Mouse (Mus musculus) forebrain, embryonic 16.5 days (tissue): Measurements from ENCODE around the gene Atp2c2. TPM values are rescaled to one million over a fixed set of nuclear protein-coding genes. Genes with fewer than 3 reads are reported as not detected.

Source experiments
- ATAC-seq: fragments of 200-750 bp; cut with Nextera tagmentation; 2 replicates; pipeline ENCODE4 v1.8.0; 2017; ENCODE audit warnings: mild to moderate bottlenecking, moderate library complexity
- H3K27ac ChIP-seq: fragments of 300-500 bp; sonication (generic); 2 replicates; pipeline ENCODE4 v1.5.1; 2014; ENCODE audit warnings: low read length, control low read depth
- H3K27me3 ChIP-seq: fragments of 300-500 bp; sonication (generic); replicated peaks from 2 replicates; pipeline ENCODE4 v1.6.1; 2014; ENCODE audit warnings: low read length; ENCODE audit not compliant: control insufficient read depth, insufficient read depth
- H3K36me3 ChIP-seq: fragments of 300-500 bp; sonication (generic); 2 replicates; pipeline ENCODE4 v1.6.1; 2014; ENCODE audit not compliant: control insufficient read depth, insufficient read depth
- H3K4me1 ChIP-seq: fragments of 300-500 bp; sonication (generic); replicated peaks from 2 replicates; pipeline ENCODE4 v1.6.1; 2014; ENCODE audit warnings: low read length; ENCODE audit not compliant: control insufficient read depth, insufficient read depth
- H3K4me2 ChIP-seq: fragments of 300-500 bp; sonication (generic); 2 replicates; pipeline ENCODE4 v1.6.1; 2014; ENCODE audit warnings: mild to moderate bottlenecking, low read length, control low read depth
- H3K4me3 ChIP-seq: fragments of 300-500 bp; sonication (generic); replicated peaks from 2 replicates; pipeline ENCODE4 v1.5.1; 2014; ENCODE audit warnings: mild to moderate bottlenecking, low read length, control low read depth
- H3K9ac ChIP-seq: fragments of 300-500 bp; sonication (generic); replicated peaks from 2 replicates; pipeline ENCODE4 v1.6.1; 2014; ENCODE audit warnings: low read depth, low read length, control low read depth
- H3K9me3 ChIP-seq: fragments of 300-500 bp; sonication (generic); 2 replicates; pipeline ENCODE4 v1.6.1; 2016; ENCODE audit warnings: low read length; ENCODE audit not compliant: control insufficient read depth
- WGBS: fragments of 180-500 bp; shearing (Covaris S2); extraction: QIAGEN DNeasy Blood & Tissue Kit; methylation state at CpG from one replicate; pipeline ENCODE4 v1.1.7; 2014; 5-methylcytosine and 5-hydroxymethylcytosine counted together
- polyA plus RNA-seq: library from polyadenylated mRNA; unstranded; fragments of >200 nt; fragmentation: Nextera tagmentation; extraction: Ambion mirVana; gene quantifications from 2 replicates; pipeline ENCODE4 v1.2.1, GENCODE M21; 2015

The Atp2c2 gene
- polyA plus RNA-seq, 1 experiment from 2014 or later, result 0.06 TPM

DNA sequence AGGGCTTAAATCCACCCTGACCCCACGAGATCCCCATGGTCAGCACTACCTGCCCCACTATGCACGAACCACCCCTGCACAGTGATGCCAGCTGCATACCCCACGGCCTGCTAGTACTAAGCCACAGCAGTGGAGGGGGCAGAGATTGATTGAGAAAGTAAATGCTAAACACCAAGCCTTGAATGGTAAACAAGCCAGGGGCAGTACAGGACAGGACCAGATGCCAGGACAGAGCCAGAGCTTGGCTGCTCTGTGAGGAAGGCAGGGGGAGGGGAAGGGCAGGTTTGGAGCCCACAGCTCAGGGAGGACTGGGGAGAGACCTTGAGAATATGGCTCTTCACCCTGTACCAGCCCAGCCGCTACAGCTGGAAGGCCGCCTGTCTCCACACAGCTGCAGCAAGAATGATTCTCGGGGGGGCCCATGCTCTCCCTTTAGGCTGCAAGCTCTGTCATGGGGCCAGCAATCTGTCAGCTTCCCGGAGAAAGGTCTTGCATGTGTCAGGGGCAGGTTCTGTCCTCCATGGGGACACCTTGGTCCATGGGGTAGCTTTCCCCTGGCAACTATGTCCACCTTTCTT lies 76.9 kb downstream of the Atp2c2 start:
- H3K4me2 ChIP-seq, result no peak overlapping the region
- WGBS, result 91% methylated on average over 7 of the region's 7 CpGs
- H3K9ac ChIP-seq, result no peak overlapping the region
- no peak for ATAC-seq
- H3K4me3 ChIP-seq, result no peak overlapping the region
- H3K27me3 ChIP-seq, result no peaks in the 10 kb centered on the region; the same call in 1 of the 2 replicates
- H3K4me1 ChIP-seq, result peaks cover 14% of the 10 kb centered on the region
- no peaks in the 10 kb centered on the region for H3K9me3 ChIP-seq
- H3K36me3 ChIP-seq, result no peaks in the 10 kb centered on the region
- no peak overlapping the region for H3K27ac ChIP-seq

DNA sequence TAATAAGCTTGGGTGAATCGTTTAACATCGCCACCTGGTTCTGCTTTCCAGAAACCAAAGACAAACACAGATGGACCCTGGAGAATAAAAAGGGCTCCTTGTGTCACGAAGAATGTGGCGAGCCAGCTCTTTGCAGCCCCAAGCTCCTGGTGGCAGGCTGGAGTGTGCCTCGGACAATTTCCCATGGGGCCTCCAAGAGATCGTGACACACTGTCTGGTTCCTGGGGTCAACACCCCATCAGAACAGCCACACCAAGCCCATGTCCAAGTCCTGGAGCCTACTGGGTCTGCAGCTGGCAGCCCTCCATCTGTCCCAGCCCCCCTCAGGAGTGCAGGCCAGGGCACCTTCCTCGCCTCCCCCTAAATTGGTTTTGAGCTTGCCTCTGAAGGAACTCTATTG lies 78.0 kb downstream of the Atp2c2 start:
- Histone ChIP-seq H3K9me3 (no peaks in the 10 kb centered on the region), H3K36me3 (no peaks in the 10 kb centered on the region), H3K4me2 (peak overlapping the region; percentile 85), H3K27ac (peak overlapping the region; percentile 72), H3K27me3 (no peaks in the 10 kb centered on the region; the same call in 1 of the 2 replicates), H3K4me3 (peak overlapping the region; percentile 65), H3K4me1 (peaks cover 14% of the 10 kb centered on the region), H3K9ac (peak overlapping the region; percentile 83)
- WGBS, result 13% methylated on average over 7 of the region's 7 CpGs
- ATAC-seq, result no peak

DNA sequence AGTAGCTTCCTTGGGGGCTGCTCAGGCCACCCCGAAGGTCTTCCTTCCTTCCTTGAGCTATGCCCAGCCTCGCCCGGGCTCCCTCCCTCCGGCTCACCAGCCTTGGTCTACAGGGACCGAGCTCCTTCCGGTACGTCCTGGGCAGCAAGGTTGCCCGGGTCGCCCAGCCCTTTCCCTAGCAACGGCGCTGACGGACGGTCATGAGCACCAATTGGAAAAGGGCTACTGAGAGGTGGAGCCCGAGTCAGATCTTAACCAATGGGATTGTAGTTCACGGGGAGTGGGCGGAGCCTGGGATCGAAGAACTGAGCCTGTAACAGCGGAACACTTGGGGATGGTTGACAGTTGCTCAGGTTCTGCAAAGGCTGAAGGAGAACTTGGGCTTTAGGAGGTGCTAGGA lies 78.5 kb downstream of the Atp2c2 start, which contains the start of gene Tldc1:
Tldc1 (minus strand) TSS at position 154 of the 400 bp plus-strand sequence.
- Histone ChIP-seq H3K4me2 (peak within 1 kb of the TSS; percentile 85), H3K4me1 (peaks cover 14% of the 10 kb centered on the region), H3K4me3 (peak within 1 kb of the TSS; percentile 65), H3K9ac (peak within 1 kb of the TSS; percentile 83), H3K27ac (peak within 1 kb of the TSS; percentile 72), H3K9me3 (no peaks in the 10 kb centered on the region), H3K27me3 (no peaks in the 10 kb centered on the region; the same call in 1 of the 2 replicates), H3K36me3 (no peaks in the 10 kb centered on the region)
- ATAC-seq, result peak; percentile 97
- 0% methylated on average over 18 of the region's 18 CpGs for WGBS

DNA sequence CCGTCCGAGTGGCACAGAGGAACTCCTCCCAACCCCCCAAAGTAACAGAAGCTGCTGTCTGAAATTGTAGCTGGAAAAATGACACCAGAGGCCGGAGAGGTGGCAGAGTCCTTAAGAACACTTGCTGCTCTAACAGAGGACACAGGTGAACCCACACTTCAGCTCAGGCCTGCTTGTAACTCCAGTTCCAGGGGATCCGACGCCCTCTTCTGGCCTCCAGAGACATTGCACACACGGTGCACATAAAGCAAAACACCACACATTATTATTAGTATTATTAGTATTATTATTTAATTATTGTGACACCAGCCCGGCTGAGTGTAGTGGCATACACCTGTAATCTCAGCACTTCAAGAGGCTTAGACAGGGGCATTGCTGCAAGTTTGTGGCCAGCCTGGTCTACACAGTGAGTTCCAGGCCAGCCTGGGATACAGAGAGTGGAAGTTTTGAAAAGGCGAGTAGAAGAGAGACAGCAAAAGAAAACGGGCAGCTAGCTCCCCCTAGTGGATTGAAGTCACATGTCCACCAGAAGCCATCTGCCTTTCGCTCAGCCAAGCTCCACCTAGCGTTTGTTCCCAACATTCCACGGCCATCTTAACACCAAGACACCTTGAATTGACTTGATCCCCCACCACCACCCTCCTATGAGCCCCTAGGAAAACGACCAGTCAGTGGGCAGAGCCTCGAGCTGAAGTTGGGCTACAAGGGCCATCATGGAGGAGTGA lies 79.4 kb downstream of the Atp2c2 start:
- no peak for ATAC-seq
- no peaks in the 10 kb centered on the region for H3K9me3 ChIP-seq
- H3K9ac ChIP-seq, result no peak overlapping the region
- WGBS, result 26% methylated on average over 14 of the region's 14 CpGs
- H3K4me1 ChIP-seq, result peaks cover 14% of the 10 kb centered on the region
- peak overlapping the region; percentile 85 for H3K4me2 ChIP-seq
- no peak overlapping the region for H3K4me3 ChIP-seq
- no peaks in the 10 kb centered on the region; the same call in 1 of the 2 replicates for H3K27me3 ChIP-seq
- H3K27ac ChIP-seq, result peak overlapping the region; percentile 72
- no peaks in the 10 kb centered on the region for H3K36me3 ChIP-seq

DNA sequence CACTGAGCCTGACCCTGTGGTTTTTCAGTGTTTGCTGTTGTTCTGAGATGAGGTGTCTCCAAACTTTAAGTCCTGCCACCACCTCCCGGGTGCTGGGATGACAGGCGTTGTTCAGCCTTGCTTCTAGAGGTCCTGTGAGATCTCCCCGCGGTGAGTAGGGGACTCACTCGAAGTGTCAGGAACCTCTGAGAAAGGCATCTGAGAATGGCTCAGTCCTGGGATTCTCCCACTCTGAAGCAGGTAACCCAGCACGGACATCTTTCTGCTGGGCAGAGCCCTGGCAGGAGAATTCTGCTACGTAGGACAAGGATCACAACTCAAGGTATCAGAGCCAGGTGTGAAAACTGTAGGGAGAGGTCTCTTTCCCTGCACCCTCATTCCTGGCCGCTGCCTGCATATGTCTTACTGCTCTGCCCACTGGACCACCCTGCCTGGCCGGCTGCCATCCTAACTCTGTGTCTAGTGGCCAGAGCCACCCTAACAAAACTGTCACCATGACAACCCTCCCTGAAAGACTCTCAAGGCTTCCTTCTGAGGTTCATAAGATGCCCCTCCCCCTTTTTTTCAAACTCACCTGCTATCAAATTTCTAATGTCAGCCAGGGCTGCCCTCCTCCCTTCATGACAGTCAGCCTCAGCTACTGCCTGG lies 80.7 kb downstream of the Atp2c2 start:
- H3K27ac ChIP-seq, result no peak overlapping the region
- no peaks in the 10 kb centered on the region; the same call in 1 of the 2 replicates for H3K27me3 ChIP-seq
- peaks cover 14% of the 10 kb centered on the region for H3K4me1 ChIP-seq
- no peak overlapping the region for H3K4me2 ChIP-seq
- no peak for ATAC-seq
- WGBS, result 77% methylated on average over 9 of the region's 9 CpGs
- no peak overlapping the region for H3K4me3 ChIP-seq
- no peaks in the 10 kb centered on the region for H3K36me3 ChIP-seq
- H3K9me3 ChIP-seq, result no peaks in the 10 kb centered on the region
- no peak overlapping the region for H3K9ac ChIP-seq

DNA sequence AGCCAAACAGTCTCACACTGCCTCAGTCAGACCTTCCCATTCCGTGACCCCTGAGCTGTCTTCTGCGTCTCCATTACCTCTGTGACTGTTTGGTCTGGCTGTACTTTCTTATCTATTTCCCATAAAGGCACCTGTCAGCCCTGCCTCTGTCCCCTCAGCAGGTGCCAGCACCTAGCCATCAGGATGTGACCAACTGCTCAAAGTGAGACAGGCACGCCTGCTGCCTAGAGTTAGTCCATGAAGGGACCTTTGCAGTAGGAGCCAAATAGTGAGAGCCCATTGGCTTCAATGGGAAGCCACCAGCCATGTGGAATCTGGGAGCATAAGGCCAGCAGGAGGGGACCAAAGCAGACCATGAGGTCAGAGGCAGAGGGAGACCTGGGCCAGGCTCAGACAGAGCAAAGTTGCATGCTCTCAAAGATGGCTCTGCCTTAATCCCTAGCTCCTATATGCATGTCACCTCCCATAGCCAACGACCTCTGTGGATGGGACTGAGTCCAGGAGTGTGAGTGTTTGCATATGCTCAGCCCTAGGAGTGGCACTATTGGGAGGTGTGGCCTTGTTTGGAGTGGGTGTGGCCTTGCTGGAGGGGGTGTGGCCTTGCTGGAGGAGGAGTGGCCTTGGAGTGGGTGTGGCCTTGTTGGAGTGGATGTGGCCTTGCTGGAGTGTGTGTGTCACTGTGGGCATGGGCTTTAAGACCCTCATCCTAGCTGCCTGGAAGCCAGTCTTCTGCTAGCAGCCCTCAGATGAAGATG lies 81.5 kb downstream of the Atp2c2 start:
- 76% methylated on average over 4 of the region's 4 CpGs for WGBS

DNA sequence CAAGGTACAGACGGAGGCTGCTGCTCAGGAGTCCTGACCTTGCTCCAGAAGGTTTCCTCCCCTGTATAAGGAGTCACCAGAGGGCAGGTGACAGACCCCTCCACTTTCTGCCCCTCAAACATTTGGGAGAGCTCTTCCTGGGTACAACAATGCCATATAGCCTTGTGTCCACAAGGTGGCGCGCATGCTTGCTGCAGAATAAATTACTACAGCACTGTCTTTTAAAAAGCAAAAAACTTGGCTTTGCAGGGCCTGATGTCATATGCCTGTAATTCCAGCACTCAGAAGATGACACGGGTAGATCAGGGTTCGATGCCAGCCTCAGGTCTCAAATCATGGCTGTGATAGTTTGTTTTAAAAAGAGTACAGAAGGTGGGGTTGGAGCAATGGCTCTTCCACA lies 82.9 kb downstream of the Atp2c2 start:
- Histone ChIP-seq H3K27me3 (no peaks in the 10 kb centered on the region; the same call in 1 of the 2 replicates), H3K36me3 (no peaks in the 10 kb centered on the region), H3K27ac (no peak overlapping the region), H3K4me3 (no peak overlapping the region), H3K9ac (no peak overlapping the region), H3K9me3 (no peaks in the 10 kb centered on the region), H3K4me2 (no peak overlapping the region), H3K4me1 (peaks cover 15% of the 10 kb centered on the region)
- WGBS, result 7% methylated on average over 5 of the region's 5 CpGs
- ATAC-seq, result no peak

More for the DNA sequence above, 81.5 kb downstream of the Atp2c2 start:
- peaks cover 20% of the 10 kb centered on the region for H3K4me1 ChIP-seq
- H3K9ac ChIP-seq, result no peak overlapping the region
- H3K27me3 ChIP-seq, result no peaks in the 10 kb centered on the region; the same call in 1 of the 2 replicates
- no peaks in the 10 kb centered on the region for H3K9me3 ChIP-seq
- H3K4me3 ChIP-seq, result no peak overlapping the region
- ATAC-seq, result no peak
- no peak overlapping the region for H3K4me2 ChIP-seq
- no peaks in the 10 kb centered on the region for H3K36me3 ChIP-seq
- no peak overlapping the region for H3K27ac ChIP-seq

DNA sequence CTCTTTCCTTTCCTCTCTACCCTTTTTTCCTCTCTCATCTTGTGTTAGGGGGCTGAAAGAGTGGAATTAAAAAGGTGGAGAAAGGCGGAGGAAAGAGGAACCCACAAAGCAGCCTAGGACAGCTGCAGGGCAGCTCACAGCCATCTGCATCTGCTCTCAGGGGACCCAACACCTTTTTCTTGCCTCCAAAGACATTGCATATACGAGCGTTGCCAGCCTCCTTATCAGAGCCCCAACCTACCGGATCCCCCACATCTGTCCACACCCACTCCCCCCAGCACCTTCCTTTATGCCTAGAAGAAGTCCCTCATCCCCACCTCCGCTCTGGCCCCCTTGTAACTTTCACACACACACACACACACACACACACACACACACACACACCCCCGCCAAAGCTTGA lies 83.8 kb downstream of the Atp2c2 start:
- Histone ChIP-seq H3K4me3 (no peak overlapping the region), H3K27me3 (no peaks in the 10 kb centered on the region; the same call in 1 of the 2 replicates), H3K27ac (no peak overlapping the region), H3K4me1 (peaks cover 16% of the 10 kb centered on the region), H3K9me3 (no peaks in the 10 kb centered on the region), H3K36me3 (no peaks in the 10 kb centered on the region), H3K9ac (no peak overlapping the region), H3K4me2 (no peak overlapping the region)
- 77% methylated on average over 6 of the region's 6 CpGs for WGBS
- no peak for ATAC-seq

DNA sequence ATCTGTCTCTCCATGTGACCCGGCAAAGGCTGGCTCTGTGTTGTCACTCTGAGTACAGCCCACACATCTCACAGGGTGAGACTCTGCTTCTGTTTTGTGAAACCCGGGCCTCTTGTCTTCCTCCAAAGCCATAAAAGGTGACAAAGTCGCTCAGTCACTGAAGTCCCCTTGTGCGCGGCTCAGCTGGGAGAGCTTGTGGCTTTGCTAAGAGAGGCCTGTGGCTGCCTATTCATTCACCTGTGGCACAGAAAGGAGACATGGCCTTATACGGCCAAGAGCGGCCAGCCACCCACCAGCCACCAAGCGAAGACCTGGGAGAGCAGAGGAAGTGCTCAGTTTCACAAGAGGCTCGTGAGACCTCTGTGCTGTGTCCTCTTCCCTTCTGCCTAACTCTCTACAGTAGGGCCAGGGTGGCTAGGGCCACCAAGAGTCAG lies 84.3 kb downstream of the Atp2c2 start:
- no peaks in the 10 kb centered on the region; the same call in 1 of the 2 replicates for H3K27me3 ChIP-seq
- H3K4me1 ChIP-seq, result peaks cover 18% of the 10 kb centered on the region
- H3K4me2 ChIP-seq, result no peak overlapping the region
- no peaks in the 10 kb centered on the region for H3K9me3 ChIP-seq
- 53% methylated on average over 9 of the region's 9 CpGs for WGBS
- no peak for ATAC-seq
- H3K9ac ChIP-seq, result no peak overlapping the region
- H3K27ac ChIP-seq, result no peak overlapping the region
- no peak overlapping the region for H3K4me3 ChIP-seq
- no peaks in the 10 kb centered on the region for H3K36me3 ChIP-seq
